Mouse (Mus musculus) T-helper 1 cell (primary cell): ENCODE results near the gene Chga.

Source experiments
- in situ Hi-C: fragments of 300-600 bp; cut with MboI, MseI; formaldehyde crosslinking; loops from one replicate; pipeline ENCODE4 v1.15.1; 2025; ENCODE audit warnings: high pct_unique_total_duplicates

Gene Chga

DNA sequence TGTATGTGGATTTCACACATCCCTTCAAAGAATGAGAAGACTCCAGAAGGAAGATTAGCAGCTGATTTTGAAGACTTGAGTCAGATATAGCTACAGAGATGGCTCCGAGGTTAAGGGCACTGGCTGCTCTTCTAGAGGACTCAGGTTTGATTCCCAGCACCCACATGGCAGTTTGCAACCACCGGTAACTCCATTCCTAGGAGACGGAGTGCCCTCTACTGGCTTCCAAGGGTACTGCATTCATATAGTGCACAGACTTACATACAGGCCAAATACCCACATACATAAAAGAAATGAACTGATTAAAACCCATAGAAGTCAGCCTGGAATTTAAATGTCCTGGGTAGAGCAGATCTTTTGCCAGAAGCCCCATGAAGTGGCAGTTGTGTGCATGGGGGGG lies 43.8 kb downstream of the Chga start:
- in situ Hi-C loops: no loop called here

DNA sequence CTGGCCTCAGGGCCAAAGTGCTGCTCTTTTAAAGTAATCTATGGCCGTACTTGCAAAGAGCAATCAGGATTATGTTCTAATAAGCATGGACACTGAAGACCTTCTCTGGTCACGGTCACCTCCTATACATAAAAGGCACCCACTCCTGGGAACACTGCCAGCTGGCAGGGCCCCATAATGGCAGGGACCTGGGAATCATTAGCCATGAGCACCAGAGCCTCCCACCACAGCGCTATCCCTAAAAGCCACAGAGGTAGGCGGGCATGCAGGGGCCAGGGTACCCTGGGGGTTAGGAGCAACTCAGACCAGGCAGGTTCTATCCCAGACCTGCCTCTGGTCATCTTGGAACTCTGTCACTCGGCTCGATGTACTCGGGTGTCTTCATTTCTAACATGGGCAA lies 45.0 kb downstream of the Chga start:
- in situ Hi-C loops: no loop called here

DNA sequence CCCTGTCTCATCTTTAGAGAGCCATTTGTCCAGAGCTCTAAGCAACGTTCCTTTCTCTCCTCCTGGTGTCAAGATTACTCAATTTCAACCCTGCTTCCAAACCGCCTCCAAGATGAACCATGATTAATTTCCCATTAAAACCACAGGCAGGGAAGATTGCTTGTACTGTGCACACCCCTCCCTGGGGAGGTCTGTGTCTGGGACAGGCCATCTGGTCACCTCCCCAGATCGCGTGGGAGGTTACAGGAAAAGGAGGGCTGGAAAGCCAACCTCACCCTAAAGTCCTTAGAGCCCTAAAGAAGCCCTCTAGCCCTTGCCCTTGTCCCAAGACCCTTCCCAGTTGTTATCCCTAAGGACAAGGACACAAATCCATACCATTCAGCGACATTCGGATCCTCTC lies 45.6 kb downstream of the Chga start:
- in situ Hi-C loops: no loop called here

DNA sequence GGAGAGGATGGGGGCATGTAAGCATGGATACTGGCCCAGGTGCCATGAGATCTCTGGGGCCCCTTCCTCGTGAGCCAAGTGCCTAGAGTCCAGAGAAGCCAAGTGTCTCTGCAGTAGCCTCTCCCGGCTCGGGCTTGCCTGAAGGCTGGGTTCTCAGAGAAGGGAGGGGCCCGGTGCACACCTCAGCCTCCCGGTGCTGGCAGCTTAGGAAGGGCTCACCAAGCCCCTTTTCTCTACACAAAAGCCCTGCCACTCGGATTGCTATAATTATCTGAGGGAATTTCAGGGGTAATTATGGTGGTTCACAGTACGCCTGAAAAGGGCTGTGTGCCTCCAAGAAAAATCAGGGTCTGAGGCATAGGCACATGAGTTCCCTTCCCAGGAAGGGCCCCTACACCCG lies 47.1 kb downstream of the Chga start:
- in situ Hi-C loops: no loop called here

DNA sequence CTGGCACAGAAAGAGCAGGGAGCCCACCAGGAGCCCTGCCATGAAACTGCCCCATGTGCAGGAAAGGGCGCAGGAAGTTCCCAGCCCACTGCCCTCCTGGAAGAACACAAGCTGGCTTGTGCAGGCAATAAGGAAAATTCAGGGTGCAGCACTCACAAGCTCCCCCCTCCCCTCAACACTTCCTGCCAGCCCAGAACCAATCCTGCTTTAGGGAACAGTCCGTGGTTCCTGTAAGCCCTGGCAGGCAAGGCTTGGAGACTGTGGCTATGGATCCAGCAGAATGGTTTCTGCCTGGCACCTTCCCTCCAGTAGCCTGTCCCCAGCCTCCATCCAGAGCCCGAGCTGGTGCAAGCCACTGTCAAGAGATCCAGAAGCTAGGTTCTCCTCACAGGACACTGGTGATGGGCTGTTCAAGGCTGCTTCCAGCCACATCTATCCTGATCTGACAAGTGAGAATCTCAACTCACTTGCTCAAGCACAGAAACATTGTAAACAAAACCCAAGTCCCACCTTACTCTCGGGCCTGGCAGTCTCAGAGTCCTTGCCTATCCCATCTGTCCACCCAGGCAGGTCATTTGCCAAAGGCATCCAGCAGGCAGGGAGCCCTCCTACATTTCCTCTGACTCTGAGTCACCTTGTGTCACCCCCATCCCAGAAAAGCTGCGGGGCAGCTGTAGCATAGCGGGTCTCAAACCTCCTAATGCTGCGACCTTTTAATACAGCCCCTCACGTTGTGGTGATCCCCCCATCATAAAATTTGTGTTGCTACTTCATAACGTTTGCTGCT lies 47.7 kb downstream of the Chga start:
- in situ Hi-C loops: no loop called here

DNA sequence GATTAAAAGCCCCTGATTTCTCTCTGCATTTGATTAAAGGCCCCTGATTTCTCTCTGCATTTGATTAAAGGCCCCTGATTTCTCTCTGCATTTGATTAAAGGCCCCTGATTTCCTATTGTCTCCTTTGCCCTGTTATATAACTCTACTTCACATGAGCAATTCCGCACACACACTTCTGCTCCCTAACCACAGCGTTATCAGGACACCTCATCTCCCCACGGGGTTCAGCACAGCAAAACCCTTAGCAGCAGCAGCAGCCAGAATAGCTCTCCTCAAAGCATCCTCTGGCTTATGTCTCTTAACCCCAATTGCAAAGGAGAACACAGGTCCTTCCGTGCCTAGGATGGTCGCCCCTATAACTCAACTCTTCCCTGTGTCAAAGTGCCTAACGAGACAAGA lies 50.8 kb downstream of the Chga start:
- in situ Hi-C loops: no loop called here

DNA sequence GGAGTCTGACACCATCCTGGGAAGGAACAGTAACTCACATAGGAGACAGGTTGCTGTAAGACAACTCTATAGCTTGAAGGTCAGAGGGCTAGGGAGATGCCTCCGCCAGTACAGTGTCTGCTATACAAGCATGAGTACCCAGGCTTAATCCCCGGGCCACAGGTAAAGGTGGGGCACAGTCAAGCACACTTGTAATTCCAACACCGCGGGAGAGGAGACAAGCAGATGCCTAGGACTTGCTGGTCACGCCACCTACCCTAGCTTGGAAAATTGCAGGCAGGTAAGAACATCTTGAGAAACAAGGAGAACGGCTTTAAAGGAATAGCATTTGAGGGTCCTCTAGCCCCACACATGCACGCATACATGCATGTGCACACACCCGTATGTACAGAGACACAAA lies 52.3 kb downstream of the Chga start:
- in situ Hi-C loops: no loop called here

DNA sequence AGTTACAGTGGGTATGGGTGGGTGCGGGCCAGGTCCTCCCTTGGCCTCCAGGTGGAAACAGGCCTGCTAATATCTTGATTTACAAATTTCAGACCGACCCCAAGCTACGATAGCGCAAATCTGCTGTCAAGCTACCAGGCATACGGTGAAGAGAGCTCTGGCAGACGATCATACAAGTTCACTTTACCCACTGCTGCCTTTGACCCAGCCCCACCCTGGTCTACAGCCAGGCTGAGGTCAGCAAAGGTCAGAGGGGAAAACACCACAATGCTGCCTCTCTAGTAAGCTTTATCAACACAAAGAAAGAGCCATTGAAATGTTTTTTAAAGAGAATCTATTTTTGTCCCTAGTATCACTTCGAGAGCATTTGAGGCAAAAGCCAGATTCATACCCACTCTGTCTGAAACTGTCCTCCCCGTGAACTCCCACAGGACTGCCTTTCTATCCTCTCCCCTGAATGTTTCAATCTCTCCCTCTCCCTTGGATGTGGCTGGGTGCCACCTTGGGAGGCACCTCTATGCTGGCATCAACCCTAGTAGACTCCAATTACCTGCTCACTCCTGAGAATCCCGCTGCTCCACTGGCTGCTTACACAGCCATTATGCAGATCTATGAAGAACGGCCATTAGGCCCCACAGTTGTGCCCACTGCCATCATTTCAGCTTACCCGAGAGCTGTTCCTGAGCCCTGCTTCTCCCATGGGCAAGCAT lies 53.2 kb downstream of the Chga start:
- in situ Hi-C loops: no loop called here

DNA sequence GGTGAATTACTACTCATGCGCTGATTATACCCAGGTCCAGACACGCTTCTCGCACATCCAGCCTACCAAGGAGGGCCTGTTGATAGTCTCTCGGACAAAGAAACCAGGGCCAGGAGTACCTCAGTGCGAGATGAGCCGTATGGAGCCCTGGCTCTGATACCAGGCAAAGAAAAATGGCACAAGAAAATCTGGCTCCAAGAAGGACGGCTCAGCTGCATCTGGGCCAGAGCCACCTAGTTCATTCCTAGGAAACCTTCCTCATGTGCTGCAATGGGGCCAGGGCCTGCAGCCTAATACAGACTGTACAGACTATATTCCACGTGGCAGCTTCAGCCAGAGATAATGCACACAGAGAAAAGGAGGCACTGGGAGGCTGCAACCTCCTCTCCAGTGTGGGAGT lies 56.2 kb downstream of the Chga start:
- in situ Hi-C loops: no loop called here

DNA sequence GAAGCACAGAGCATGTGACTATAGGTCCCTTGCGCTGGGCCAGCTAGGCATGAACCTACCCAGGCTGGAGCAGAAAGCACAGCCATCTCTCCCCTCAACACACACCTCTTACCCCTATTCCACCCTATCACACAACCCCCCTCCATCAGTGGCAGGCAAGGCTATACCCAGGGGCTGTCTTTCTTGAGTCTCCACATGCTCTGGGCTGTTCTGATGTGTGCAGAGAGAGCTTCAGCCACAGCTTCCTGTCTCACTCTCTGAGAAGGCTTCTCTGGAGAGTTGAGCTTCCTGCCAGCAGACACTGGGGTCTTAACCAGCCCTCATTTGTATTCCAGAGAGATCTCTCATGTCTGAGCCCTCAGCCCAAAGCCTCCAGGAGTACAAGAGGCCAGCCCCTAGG lies 57.7 kb downstream of the Chga start:
- in situ Hi-C loops: no loop called here

DNA sequence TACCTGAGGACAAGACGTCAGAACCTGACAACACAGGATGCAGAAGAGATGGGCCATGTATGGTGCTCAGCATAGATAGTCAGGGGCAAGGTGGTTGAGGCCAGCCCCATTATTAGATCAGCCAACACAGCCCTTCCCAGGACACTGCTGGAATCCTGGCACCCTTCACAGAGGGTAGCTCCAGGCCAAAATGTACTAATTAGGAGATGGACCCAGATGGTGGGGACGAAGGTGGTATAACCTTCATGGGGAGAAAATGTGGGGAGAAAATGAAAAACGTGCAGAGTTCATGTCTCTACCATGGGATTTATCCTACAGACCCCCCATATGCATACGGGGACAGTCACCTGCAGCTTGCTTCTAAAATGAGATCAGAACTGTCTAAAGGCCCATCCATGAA lies 58.6 kb downstream of the Chga start:
- in situ Hi-C loops: no loop called here
